Mouse (Mus musculus) mouse trophoblast stem cell (cell line): Measurements from ENCODE around the gene Arpc3.
"Not testable (repeated sequence)": the region's sequence is repeated elsewhere in the genome, so short reads cannot be mapped to it uniquely, and the experiment has no call there.

Experiments
- in situ Hi-C, 2 experiments: fragments of 300-500 bp; cut with MseI, MboI; formaldehyde crosslinking; loops; 2 replicates in 1 of 2; 3 replicates in 1 of 2; pipeline ENCODE4 v1.15.1; 2025

The Arpc3 gene

DNA sequence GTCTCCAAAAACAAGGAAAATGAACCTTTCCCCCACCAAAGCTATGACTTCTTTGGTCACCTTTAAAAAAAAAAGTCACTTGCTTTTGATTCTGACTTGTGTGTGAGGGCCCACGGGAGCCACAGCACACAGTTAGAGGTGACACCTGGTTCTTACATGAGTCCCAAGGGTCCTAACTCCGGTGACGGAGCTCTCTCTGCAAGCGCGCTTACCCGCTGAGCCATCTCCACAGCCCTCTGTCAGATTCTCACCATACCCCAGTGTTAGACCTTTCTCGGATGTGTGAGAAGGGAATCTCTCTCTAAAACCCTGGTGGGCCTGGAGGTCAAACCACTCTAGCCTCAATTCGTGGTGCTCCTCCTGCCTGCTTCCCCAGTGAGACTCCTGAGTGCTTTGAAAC, 5.8 kb downstream of the Arpc3 start:
- in situ Hi-C loops = no loop called here

DNA sequence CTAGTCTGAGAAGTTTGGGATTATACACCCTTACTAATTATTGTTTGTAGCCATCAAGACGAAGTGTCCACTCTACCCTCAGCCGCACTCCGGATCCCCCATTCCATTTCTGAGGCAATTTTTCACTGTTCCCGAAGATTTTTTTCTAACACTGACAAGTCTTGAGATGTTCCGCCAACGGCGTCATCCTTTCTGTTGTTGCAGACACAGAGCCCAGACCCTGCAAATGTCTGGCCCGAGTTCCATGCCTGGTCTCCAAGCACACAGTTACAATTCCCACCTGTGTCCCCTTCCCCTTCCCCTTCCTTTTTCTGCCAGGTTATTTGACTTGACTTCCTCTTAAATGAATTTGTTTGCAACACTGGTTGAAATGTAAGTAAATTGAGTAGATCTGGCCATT, 8.2 kb downstream of the Arpc3 start:
- in situ Hi-C loops = no loop called here

DNA sequence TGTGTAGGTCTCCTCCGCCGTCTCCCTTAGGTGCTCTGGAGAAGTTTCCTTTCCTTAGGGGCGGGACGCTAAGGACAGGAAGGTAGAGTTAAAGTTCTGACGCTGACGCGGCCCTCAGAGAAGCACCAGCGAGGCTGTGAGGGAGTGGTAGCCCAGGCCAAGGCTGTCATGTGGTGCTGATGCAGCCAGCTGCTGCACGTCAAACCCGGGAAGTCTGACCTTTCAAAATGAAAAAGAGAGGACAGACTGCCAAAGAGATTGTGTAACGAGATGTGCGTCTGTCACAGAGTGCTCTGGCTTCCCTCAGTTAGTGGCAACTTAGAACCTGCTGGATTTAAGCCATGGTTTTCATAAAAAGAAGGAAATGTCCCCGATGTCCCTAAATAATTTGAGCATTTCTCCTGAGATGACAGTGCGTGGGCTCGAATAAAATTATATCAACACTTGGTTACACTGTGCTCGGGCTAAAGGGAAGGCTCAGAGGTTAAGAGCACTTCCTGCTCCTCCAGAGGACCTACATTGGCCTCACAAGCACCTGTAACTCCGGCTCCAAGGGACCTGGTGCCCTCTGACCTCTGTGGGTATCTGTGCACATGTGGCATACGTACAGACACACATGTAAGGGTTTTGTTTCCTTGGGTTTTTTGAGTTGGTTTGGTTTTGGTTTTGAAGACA, 9.1 kb downstream of the Arpc3 start:
- in situ Hi-C loops = no loop called here

DNA sequence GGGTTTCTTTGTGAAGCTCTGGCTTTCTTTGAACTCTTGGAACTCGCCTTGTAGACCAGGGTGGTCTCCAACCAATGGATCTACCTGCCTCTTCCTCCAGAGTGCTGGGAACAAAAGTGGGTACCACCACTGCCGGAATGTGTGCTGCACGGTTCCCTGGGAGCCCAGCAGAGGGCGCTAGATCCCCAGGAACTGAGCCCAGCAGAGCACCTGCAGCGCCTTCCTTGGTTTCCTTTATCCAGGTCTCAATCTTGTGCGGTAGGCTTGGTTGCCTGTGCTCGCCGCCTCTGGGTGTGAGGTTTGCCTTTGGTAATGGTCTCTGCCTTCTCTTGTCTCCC, 9.6 kb downstream of the Arpc3 start:
- in situ Hi-C loops = no loop called here

DNA sequence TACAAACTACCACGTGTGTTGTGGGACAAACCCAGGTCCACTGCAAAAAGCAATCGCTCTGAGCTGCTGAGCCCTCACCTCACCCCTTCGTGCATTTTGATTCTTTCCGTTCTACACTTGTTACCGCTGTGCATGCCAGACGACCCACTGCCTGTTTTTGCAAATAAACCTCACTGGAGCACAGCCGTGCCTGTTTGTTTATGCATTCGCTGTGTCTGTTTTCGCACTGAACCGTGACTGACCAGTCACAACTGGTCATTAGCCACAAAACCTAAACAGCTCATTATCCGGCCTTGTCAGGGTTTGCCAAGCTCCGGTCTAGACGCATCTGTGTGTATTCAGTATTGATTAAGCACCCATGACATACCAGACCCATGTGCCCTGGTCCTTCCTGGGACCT, 10.5 kb downstream of the Arpc3 start:
- in situ Hi-C loops = no loop called here

DNA sequence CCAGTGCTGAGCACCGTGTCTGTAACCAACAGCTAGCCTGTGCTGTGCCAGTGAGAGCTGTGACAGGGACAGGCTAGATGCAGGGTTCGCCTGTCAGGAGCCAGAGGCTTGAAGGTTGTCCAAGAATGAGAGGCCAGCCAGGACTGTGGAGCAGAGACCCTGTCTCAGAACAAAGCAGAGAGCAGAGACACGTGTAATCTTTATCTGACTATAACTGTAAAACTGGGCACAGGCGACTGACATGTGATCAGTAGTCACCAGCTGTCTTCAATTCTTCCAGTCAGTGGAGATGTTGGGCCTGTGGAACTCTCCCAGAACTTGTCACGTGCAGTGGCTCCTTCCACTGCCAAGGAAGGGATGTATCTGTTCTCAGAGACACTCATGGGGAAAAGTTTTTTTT, 11.1 kb downstream of the Arpc3 start:
- in situ Hi-C loops = no loop called here

DNA sequence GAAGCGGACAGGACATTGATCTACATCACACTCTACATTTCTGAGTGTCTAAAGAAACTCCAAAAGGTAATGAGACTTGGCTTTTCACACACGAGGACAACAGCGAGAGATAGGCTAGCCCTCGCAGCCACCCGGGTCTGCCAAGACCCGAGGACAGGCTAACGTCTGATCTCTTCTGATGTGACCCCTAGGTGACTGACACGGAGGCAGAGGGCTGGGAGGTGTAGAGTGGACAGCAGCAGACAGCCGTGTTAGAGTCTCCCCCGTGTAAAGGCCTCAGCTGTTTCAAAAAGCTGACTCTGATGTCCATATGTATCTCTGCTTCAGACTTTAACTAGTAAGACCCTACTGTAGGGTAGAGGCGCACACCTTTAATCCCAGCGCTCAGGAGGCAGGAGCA, 11.7 kb downstream of the Arpc3 start:
- in situ Hi-C loops = no loop called here

DNA sequence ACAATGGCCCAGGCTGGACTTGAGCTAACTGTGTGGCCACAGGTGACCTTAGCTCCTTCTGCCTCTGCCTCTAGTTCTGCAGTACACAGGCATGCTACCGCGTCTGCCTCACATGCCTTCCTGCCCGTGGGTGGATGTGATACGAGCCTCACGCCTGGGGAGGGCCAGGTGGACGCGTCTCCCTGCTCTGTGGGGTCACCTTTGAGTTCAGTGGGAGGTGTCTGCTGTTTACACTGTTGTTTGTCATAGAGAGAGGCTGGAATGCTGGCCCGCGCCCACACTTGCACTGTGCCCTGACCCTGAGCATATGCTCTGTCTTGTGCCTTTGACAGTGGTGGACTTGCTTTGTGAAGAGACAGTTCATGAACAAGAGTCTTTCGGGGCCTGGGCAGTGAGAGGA, 13.9 kb downstream of the Arpc3 start:
- in situ Hi-C loops = no loop called here

DNA sequence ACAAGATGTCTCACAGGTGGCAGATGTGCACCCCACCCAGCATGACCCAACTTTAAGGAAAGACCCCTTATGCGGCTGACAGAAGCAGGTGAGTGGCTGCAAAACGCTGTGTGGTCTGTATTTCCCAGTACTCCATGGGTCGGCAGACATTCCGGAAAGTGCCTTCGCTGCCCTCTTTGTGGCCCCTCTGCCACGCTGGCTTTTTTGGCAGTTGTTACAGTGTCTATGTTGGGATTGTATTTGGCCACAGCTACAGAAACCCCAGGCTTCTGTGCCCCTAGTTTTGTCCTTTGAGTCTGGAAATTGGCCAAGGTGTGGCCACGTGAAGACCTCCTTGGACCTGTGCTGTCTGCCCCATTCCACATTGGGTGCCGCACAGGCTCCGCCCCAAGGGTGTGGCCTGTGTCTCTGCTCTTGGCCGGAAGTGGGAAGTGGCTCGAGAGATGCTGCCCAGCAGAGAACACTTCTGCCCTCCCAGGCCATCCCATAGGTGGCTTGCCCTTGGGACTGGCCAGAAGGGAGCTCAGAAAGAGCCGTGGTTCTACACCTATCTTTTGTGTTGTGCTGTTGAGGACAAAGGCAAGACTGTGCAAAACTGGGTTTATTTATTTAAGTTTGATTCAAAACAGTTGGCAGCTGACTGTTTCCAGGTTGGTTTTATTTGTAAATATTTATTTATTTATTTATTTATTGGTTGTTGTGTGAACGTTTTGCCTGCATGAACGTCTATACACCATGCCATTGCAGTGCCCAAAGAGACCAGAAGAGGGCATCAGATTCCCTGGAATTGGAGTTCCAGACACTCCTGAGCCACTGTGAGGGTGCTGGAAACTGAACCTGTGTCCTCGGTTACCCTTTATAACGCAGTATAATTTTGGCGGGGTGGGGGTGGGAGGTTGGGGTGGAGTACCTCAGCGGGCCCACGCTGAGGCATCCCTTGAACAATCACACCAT, 18.3 kb downstream of the Arpc3 start:
- in situ Hi-C loops = no loop called here

DNA sequence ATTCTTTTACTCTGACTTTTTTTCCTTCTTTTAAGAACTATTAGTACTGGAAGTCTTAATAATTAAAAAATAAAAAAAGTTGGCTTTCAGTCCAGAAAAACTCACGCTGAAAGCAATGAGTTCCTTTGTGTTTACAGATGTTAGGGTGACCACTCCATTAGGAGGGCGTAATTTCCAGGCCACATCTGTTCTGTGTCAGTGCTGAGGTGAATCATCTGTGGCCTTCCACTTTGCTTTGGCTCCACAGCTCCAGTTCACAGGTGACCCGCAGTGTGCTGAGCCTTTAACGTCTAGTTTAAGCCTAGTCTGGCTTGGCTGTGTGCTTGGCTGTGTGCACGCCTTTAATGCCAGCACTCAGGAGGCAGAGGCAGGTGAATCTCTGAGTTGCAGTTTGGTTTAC, 20.2 kb downstream of the Arpc3 start:
- in situ Hi-C loops = no loop called here

DNA sequence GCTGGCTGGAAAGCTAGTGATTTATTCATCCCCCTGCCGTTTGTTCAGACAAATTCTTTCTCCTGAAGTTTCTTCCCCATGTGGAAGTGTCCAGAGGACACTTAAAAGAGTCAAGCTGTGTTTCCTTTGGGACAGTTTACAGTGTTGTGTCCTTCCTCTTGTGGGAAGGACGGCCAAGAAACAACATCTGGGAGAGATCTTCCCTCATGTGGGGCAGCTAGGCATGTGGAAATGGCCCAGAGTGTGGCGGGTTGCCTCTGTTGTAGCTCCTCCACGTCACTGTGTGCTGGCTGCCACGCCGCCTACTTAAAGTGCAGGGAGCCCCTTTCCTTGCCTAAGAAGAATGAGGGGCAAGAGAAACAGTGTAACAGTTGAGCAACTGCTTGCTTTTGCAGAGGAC, 21.1 kb downstream of the Arpc3 start:
- in situ Hi-C loops = no loop called here

DNA sequence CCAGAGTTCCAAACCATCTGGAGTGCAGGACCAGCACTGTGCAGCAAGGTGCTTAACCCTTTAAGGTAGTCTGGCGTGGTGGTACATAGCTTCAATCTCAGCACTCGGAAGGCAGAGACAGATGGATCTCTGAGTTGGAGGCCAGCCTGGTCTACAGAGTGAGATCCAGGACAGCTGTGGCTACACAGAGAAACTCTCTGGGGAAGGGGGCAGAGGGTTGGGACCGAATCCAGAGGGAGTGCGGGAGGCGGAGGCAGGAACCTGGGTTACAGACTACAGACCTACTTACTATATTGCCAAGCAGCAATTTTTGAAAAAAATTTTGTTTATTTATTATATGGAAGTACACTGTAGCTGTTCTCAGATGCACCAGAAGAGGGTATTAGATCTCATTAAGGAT, 22.7 kb downstream of the Arpc3 start:
- in situ Hi-C loops = no loop called here

DNA sequence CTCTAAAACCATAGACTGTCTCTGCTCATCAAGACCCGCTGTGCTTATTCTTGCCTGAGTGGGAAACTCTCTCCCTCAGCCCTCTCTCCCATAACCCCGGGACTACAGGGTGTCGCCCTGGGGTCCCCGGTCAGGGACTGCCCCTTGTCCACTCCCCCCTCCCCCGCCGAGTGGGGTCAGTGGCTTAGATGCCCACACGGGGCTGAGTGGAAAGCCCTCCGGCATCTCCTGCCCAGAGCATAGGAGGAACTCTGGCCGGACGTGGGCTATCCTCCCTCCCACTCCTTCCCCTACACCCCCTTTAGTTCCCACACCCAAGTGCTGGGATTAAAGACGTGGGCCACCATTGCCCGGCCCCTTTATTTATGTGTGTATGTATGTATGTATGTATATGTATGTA, 23.8 kb downstream of the Arpc3 start:
- in situ Hi-C loops = no loop called here

DNA sequence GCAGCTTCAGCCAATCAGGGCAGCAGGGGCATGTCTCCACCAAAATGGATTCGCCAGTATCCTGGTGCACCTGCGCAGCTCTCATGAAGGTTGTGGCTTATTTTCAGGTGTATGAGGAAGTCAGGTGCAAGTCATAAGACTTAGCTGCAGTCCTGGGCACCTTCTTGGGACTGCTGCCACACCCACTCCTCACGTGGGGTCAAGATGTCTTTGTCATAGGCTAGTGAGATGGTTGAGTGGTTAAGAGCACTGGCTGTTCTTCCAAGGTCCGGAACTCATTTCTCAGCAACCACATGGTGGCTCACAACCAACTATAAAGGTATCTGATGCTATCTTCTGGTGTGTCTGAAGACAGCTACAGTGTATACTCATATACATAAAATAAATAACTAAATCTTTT, 29.0 kb downstream of the Arpc3 start:
- in situ Hi-C loops = not testable (repeated sequence)

DNA sequence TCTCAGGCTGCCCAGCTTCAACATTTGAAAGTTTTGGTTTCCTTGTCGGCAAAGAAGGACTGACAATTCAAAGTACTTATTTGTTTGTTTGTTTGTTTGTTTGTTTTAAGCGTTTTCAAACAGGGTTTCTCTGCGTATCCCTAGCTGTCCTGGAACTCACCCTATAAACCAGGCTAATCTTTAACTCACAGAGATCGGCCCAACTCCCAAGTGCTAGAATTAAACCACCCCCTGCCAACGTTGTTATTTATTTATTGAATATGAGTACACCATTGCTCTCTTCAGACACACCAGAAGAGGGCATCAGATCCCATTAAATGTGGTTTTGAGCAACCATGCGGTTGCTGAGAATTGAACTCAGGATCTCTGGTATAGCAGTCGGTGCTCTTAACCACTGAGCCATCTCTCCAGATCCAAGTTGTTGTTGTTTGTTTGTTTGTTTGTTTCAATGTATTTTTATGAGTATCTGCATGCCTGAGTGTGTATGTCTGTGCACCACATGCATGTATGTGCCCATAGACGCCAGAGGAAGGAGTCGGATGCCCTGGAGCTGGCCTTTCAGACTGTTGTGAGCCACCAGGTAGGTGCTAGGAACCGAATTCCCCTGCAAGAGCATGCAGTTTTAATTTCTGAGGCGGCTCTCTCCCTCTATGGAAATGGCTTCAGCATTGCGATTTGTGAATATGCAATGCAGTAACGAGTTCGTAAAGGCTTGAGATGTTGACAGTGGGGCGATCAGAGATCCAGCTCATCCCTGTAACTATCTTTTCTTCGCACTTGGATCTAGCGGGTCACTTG, 29.8 kb downstream of the Arpc3 start, which contains the start of gene Anapc7:
Gene Anapc7 (plus strand): TSS at position 423 of the 798 bp plus-strand sequence.
- in situ Hi-C loops = no loop called here

DNA sequence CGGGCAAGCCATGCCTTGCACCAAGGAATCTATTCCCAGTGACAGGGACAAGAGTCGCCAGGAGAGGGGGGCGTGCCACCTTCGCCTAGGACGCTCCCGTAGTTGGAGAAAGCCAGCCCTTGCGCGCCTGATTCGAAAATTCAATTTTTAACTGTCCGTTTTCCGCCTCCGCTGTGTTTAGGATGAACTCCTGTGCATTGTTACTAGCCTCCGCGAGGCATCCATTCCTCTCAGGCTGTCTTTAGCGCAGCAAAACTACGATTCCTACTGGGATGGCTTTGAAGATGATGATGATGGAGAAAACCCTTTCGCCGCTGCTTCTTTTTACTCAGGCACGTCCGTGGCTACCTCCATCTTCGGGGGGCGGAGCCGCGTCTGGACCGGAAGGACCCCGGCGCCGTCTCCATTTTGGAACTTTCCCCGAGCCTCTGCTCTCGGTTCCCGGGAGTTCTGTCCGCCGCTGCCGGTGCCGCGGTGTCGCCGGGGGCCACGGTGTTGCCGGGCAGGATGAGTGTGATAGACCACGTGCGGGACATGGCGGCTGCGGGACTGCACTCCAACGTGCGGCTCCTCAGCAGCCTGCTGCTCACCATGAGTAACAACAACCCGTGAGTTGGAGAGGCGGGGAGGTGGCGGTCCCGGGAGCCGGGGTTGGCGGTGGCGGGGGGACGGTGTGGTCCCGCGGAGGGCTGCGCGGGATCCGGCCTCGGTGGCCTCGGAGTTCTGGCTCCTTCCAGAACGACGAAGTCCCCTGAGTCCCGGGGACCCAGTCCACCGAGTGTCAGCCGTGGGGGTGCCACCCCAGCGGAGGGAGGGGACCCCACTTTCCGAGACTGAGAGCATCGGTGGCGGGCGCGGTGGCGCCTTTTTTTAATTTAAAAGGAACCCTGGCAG, 30.6 kb downstream of the Arpc3 start:
- in situ Hi-C loops = no loop called here

DNA sequence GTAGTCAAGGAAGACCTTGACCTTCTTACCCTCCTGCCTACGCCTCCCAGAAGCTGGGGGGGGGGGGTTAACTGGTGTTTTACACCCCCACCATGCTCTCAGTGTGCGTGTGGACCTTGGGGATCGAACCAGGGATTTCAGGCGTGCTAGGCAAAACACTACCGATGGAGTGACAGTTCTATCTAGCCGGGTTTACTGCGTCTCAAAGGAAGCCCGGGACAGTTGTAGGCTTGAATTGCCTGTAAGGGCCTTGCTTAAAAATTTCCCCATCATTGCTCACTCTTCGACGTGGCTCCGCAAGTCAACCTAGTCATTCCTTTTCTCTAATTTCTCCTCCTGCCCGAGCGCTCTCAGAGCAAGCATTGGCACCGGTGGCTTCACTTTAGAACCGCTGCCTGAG, 31.4 kb downstream of the Arpc3 start:
- in situ Hi-C loops = no loop called here

DNA sequence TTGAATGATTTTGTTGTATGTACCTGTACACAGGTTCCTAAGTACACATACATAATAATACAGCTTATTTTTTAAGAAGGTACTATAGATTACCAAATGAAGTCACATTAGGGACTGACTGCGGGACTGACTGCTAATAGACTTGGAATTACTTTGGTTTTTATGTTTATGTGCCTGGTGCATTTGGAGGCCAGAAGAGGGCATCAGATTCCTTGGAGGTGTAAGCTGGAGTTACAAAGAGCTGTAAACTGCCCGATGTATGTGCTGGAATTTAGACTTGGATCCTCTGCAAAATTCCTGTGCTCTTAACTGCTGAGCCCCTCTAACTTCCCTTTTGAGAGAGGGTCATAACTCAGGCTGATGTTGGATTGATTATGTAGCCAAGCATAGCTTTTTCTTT, 33.9 kb downstream of the Arpc3 start:
- in situ Hi-C loops = no loop called here

DNA sequence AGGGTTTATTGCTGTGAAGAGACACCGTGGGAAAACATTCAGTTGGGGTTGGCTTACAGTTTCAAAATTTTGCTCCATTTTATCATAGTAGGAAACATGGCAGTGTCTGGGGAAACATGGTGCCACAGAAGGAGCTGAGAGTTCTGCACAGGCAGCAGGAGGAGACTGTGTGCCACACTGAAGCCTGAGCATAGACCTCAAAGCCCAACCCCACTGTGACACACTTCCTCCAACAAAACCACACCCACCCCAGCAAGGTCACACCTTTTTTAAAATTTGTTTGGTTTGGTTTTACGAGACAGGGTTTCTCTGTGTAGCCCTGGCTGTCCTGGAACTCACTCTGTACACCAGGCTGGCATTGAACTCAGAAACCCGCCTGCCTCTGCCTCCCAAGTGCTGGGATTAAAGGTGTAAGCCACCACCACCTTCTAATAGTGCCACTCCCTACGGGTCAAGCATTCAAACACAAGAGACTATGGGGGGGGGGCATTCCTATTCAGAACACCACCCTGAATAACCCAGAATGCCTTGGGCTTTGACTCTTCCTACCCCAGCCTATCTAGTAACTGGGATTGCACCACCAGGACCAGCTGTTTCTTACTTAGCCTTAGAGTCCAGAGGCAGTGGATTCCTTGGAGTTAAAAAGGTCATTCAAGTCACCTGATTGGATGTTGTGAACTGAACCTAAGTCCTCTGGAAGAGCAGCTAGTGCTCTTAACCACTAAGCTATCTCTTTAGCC, 38.5 kb downstream of the Arpc3 start:
- in situ Hi-C loops = no loop called here

DNA sequence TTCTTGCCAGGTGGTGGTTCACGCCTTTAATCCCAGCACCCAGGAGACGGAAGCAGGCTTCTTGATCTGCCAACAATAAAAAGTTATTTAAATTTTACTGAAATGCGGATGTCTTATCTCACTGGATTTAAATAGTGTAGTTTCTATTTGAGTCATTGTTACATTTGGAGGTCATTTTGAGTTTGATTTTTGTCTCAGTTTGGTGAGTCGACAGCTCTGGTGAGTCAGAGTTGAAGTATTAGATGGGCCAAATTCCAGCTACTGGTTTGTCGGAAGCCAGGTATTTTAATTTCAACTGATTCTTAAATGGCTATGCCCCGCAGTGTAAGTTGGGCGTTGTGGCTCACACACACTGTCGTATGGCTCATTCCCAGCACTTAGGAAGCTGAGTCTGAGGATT, 39.5 kb downstream of the Arpc3 start:
- in situ Hi-C loops = no loop called here

DNA sequence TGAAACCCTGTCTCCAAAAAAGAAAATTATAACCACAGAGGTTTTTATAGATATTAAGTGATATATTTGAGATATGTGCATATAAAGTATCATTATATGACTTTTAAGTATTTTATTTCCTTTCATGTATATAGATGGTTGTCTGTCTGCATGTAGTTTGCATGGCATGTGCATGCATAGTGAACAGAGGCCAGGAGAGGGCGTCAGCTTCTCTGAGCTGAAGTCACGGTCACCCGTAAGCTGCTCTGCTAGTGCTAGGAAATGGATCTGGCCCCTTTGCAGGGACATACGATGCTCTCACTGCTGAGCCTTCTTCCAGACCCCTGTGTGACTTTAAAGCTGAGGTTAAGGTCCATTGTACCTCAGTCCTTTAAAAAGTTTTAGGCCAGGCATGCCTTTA, 42.9 kb downstream of the Arpc3 start:
- in situ Hi-C loops = no loop called here
